Mouse (Mus musculus) intestine, postnatal 0 days (tissue): ENCODE measurements around the gene Aldh4a1. TPM values are rescaled to one million over a fixed set of nuclear protein-coding genes. Genes with fewer than 3 reads are reported as not detected.

Experiments
- ATAC-seq: fragments of 200-750 bp; cut with Nextera tagmentation; 2 replicates; pipeline ENCODE4 v1.8.0; 2017; ENCODE audit warnings: mild to moderate bottlenecking, moderate TSS enrichment, moderate library complexity
- H3K27ac ChIP-seq: fragments of 300-500 bp; sonication (generic); 2 replicates; pipeline ENCODE4 v1.5.1; 2014; ENCODE audit warnings: mild to moderate bottlenecking, low read depth, low read length, moderate library complexity
- H3K27me3 ChIP-seq: fragments of 300-500 bp; sonication (generic); replicated peaks from 2 replicates; pipeline ENCODE4 v1.6.1; 2014; ENCODE audit warnings: low read length, mixed read lengths; ENCODE audit not compliant: control insufficient read depth, insufficient read depth
- H3K36me3 ChIP-seq: fragments of 300-500 bp; sonication (generic); 2 replicates; pipeline ENCODE4 v1.6.1; 2014; ENCODE audit warnings: mild to moderate bottlenecking, moderate library complexity; ENCODE audit not compliant: control insufficient read depth, insufficient read depth
- H3K4me1 ChIP-seq: fragments of 300-500 bp; sonication (generic); replicated peaks from 2 replicates; pipeline ENCODE4 v1.6.1; 2014; ENCODE audit warnings: antibody characterized with exemption, low read length, mixed read lengths; ENCODE audit not compliant: control insufficient read depth, insufficient read depth
- H3K4me2 ChIP-seq: fragments of 300-500 bp; sonication (generic); replicated peaks from 2 replicates; pipeline ENCODE4 v1.6.1; 2014; ENCODE audit warnings: low read depth, mild to moderate bottlenecking, moderate library complexity
- H3K4me3 ChIP-seq: fragments of 300-500 bp; sonication (generic); 2 replicates; pipeline ENCODE4 v1.5.1; 2014; ENCODE audit warnings: low read depth, low read length
- H3K9ac ChIP-seq: fragments of 300-500 bp; sonication (generic); 2 replicates; pipeline ENCODE4 v1.6.1; 2014; ENCODE audit warnings: mild to moderate bottlenecking, low read depth, low read length
- H3K9me3 ChIP-seq: fragments of 300-500 bp; sonication (generic); 2 replicates; pipeline ENCODE4 v1.6.1; 2016; ENCODE audit warnings: mixed run types; ENCODE audit not compliant: control insufficient read depth
- CTCF ChIP-seq: sonication (generic); IDR thresholded peaks from 2 replicates; pipeline ENCODE4 v1.5.1; 2016; ENCODE audit warnings: low read depth, mild to moderate bottlenecking, control low read depth, antibody characterized with exemption, moderate library complexity
- WGBS: fragments of 180-500 bp; shearing (Covaris S2); extraction: QIAGEN DNeasy Blood & Tissue Kit; methylation state at CpG from one replicate; pipeline ENCODE4 v1.1.7; 2014; 5-methylcytosine and 5-hydroxymethylcytosine counted together
- microRNA-seq: library from miRNA; unstranded; fragments of <30 nt; microRNA quantifications from one replicate; pipeline ENCODE4, GENCODE M21; 2016
- polyA plus RNA-seq: library from polyadenylated mRNA; unstranded; fragments of >200 nt; fragmentation: Nextera tagmentation; extraction: Ambion mirVana; gene quantifications from 2 replicates; pipeline ENCODE4 v1.2.1, GENCODE M21; 2015

The Aldh4a1 gene
- polyA plus RNA-seq, 1 experiment from 2014 or later = 3.9 TPM

GRCm38 (mm10) chr4:139688058-139688457, 65.4 kb downstream of the Aldh4a1 start:
- Histone ChIP-seq H3K27me3 (no peaks in the 10 kb centered on the region), H3K36me3 (no peaks in the 10 kb centered on the region), H3K4me2 (no peak overlapping the region), H3K27ac (no peak overlapping the region), H3K9me3 (no peaks in the 10 kb centered on the region), H3K9ac (no peak overlapping the region), H3K4me3 (no peak overlapping the region), H3K4me1 (no peaks in the 10 kb centered on the region)
- ATAC-seq = no peak
- WGBS = 57% methylated on average over 9 of the region's 9 CpGs
- TF ChIP-seq CTCF = no peak

DNA sequence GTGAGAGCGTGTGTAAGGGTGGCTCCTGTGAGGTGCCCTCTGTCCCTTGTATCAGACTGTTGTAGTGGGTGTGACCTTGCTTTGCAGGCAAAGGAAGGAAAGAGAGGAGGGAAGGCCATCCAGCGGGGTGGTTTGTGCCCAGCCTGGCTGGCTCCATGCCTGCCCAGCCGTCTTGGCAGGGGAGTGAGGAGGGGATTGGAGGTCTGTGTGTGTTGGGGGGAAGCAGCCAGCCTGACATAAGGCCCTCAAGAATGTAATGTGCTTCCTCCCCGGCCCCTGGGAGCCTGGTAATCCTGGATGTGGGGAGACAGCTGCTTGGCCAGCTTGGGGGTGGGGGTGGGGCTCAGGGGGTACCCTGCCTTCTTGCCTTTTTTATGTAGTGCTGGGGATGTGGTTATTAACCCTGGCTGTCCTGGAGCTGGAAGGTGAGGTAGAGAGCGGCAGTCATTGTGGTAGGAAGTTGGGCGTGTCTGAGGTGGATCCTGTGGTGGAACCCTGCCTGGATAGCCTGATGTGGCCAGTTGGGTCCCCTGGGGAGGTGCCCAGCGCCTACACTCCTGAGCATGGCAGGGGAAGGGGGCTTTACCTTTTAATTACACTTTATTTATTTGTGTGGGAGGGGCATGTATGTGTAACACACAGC, 67.1 kb downstream of the Aldh4a1 start:
- H3K4me2 ChIP-seq = no peak overlapping the region
- 39% methylated on average over 7 of the region's 7 CpGs for WGBS
- no peak overlapping the region for H3K9ac ChIP-seq
- no peaks in the 10 kb centered on the region for H3K27me3 ChIP-seq
- H3K27ac ChIP-seq = no peak overlapping the region
- no peaks in the 10 kb centered on the region for H3K9me3 ChIP-seq
- TF ChIP-seq CTCF = no peak
- H3K36me3 ChIP-seq = no peaks in the 10 kb centered on the region
- no peak overlapping the region for H3K4me3 ChIP-seq
- no peaks in the 10 kb centered on the region for H3K4me1 ChIP-seq
- ATAC-seq = no peak

GRCm38 (mm10) chr4:139693315-139693714, 70.6 kb downstream of the Aldh4a1 start:
- Histone ChIP-seq H3K4me2 (no peak overlapping the region), H3K4me3 (no peak overlapping the region), H3K9ac (no peak overlapping the region), H3K27ac (no peak overlapping the region), H3K36me3 (no peaks in the 10 kb centered on the region), H3K9me3 (no peaks in the 10 kb centered on the region), H3K27me3 (no peaks in the 10 kb centered on the region), H3K4me1 (no peaks in the 10 kb centered on the region)
- TF ChIP-seq CTCF = no peak
- ATAC-seq = no peak
- WGBS = 49% methylated on average over 5 of the region's 5 CpGs

GRCm38 (mm10) chr4:139697755-139698154, 75.1 kb downstream of the Aldh4a1 start:
- no peak for ATAC-seq
- WGBS = 5% methylated on average over 9 of the region's 9 CpGs

GRCm38 (mm10) chr4:139698602-139699001, 75.9 kb downstream of the Aldh4a1 start:
- Histone ChIP-seq H3K36me3 (no peaks in the 10 kb centered on the region), H3K4me2 (no peak overlapping the region), H3K9ac (no peak overlapping the region), H3K4me3 (no peak overlapping the region), H3K27me3 (no peaks in the 10 kb centered on the region), H3K27ac (no peak overlapping the region), H3K4me1 (no peaks in the 10 kb centered on the region), H3K9me3 (no peaks in the 10 kb centered on the region)
- 64% methylated on average over 8 of the region's 8 CpGs for WGBS
- ATAC-seq = no peak
- TF ChIP-seq CTCF = no peak

More at GRCm38 (mm10) chr4:139697755-139698154, 75.1 kb downstream of the Aldh4a1 start:
- Histone ChIP-seq H3K27me3 (no peaks in the 10 kb centered on the region), H3K9ac (no peak overlapping the region), H3K9me3 (no peaks in the 10 kb centered on the region), H3K27ac (no peak overlapping the region), H3K36me3 (no peaks in the 10 kb centered on the region), H3K4me2 (no peak overlapping the region), H3K4me1 (no peaks in the 10 kb centered on the region), H3K4me3 (no peak overlapping the region)
- TF ChIP-seq CTCF = no peak

Small RNA genes within 50 kb of the gene (microRNA-seq; reads per million reads assigned to microRNA genes)
- gene Gm25571 (not detected), gene Mir7020 (not detected)

Other genes starting within 250 kb of the Aldh4a1 start
- 3.4 and 4.0 TPM in 2 replicates for gene Iffo2, start 92.3 kb upstream of the Aldh4a1 start, polyA plus RNA-seq
- gene Gm21969, start 19.7 kb upstream of the Aldh4a1 start, polyA plus RNA-seq = not detected in 2 replicates
- not detected in 2 replicates for gene Tas1r2, start 30.7 kb downstream of the Aldh4a1 start, polyA plus RNA-seq
- not detected in 2 replicates for gene Pax7, start 210.7 kb downstream of the Aldh4a1 start, polyA plus RNA-seq